Mouse (Mus musculus): ENCODE results near the gene Phactr1.

The Phactr1 gene

GRCm38 (mm10) chr13:43027568-43027967 is 347.1 kb downstream of the Phactr1 start:
- no peak for ATAC-seq (ENCODE audit: low TSS enrichment)

GRCm38 (mm10) chr13:43030222-43030621 is 349.8 kb downstream of the Phactr1 start:
- peak; percentile 55 for ATAC-seq (ENCODE audit: low TSS enrichment)

GRCm38 (mm10) chr13:43032451-43032850 is 352.0 kb downstream of the Phactr1 start:
- ATAC-seq (ENCODE audit: low TSS enrichment): peak; percentile 23; the same call in 1 of the 2 replicates

- ATAC-seq (ENCODE audit: low TSS enrichment): peak; percentile 45
Measured at GRCm38 (mm10) chr13:43036510-43036909, 356.1 kb downstream of the Phactr1 start.

GRCm38 (mm10) chr13:43042766-43043165 is 362.3 kb downstream of the Phactr1 start:
- peak; percentile 73 for ATAC-seq (ENCODE audit: low TSS enrichment)

- ATAC-seq (ENCODE audit: low TSS enrichment): peak; percentile 87
Measured at GRCm38 (mm10) chr13:43048553-43048952, 368.1 kb downstream of the Phactr1 start.

GRCm38 (mm10) chr13:43053201-43053600 is 372.8 kb downstream of the Phactr1 start:
- ATAC-seq (ENCODE audit: low TSS enrichment): no peak

- no peak for ATAC-seq (ENCODE audit: low TSS enrichment)
Measured at GRCm38 (mm10) chr13:43055136-43055535, 374.7 kb downstream of the Phactr1 start.

- no peak for ATAC-seq (ENCODE audit: low TSS enrichment)
Measured at GRCm38 (mm10) chr13:43057104-43057503, 376.7 kb downstream of the Phactr1 start.

- ATAC-seq (ENCODE audit: low TSS enrichment): no peak
Measured at GRCm38 (mm10) chr13:43063355-43063754, 382.9 kb downstream of the Phactr1 start.

- ATAC-seq (ENCODE audit: low TSS enrichment): no peak
Measured at GRCm38 (mm10) chr13:43068716-43069265, 388.4 kb downstream of the Phactr1 start.

- peak; percentile 17; the same call in 1 of the 2 replicates for ATAC-seq (ENCODE audit: low TSS enrichment)
Measured at GRCm38 (mm10) chr13:43070496-43070895, 390.1 kb downstream of the Phactr1 start.

GRCm38 (mm10) chr13:43070971-43071370 is 390.5 kb downstream of the Phactr1 start:
- no peak for ATAC-seq (ENCODE audit: low TSS enrichment)

- no peak; the same call in 1 of the 2 replicates for ATAC-seq (ENCODE audit: low TSS enrichment)
Measured at GRCm38 (mm10) chr13:43075456-43075855, 395.0 kb downstream of the Phactr1 start.

- ATAC-seq (ENCODE audit: low TSS enrichment): peak; percentile 36
Measured at GRCm38 (mm10) chr13:43077485-43077884, 397.1 kb downstream of the Phactr1 start.

- no peak for ATAC-seq (ENCODE audit: low TSS enrichment)
Measured at GRCm38 (mm10) chr13:43085226-43085625, 404.8 kb downstream of the Phactr1 start.

- ATAC-seq (ENCODE audit: low TSS enrichment): peak; percentile 46; the same call in 1 of the 2 replicates
Measured at GRCm38 (mm10) chr13:43094365-43094764, 413.9 kb downstream of the Phactr1 start.

GRCm38 (mm10) chr13:43102943-43103342 is 422.5 kb downstream of the Phactr1 start:
- no peak for ATAC-seq (ENCODE audit: low TSS enrichment)

- ATAC-seq (ENCODE audit: low TSS enrichment): no peak
Measured at GRCm38 (mm10) chr13:43104496-43104895, 424.1 kb downstream of the Phactr1 start.

GRCm38 (mm10) chr13:43112280-43112679 is 431.9 kb downstream of the Phactr1 start:
- ATAC-seq (ENCODE audit: low TSS enrichment): peak; percentile 91

- no peak for ATAC-seq (ENCODE audit: low TSS enrichment)
Measured at GRCm38 (mm10) chr13:43112707-43113106, 432.3 kb downstream of the Phactr1 start.

GRCm38 (mm10) chr13:43113141-43113540 is 432.7 kb downstream of the Phactr1 start:
- ATAC-seq (ENCODE audit: low TSS enrichment): no peak

GRCm38 (mm10) chr13:43122306-43123070 is 442.1 kb downstream of the Phactr1 start:
- ATAC-seq (ENCODE audit: low TSS enrichment): no peak

Measured in frontal cortex, adult (tissue).